Mouse (Mus musculus) heart, embryonic 10.5 days (tissue): ENCODE results near the gene Wdr90. TPM values are rescaled to one million over a fixed set of nuclear protein-coding genes. Genes with fewer than 3 reads are reported as not detected.
A peak's percentile ranks its signal among the peaks of the same experiment; 100 is the strongest.
"Not testable (repeated sequence)": the region's sequence is repeated elsewhere in the genome, so short reads cannot be mapped to it uniquely, and the experiment has no call there.

Source experiments
- DNase-seq: peaks from one replicate; pipeline ENCODE4 v3.0.0-alpha.2; 2017; ENCODE audit warnings: low spot score
- H3K27ac ChIP-seq: fragments of 300-500 bp; sonication (generic); 2 replicates; pipeline ENCODE4 v1.5.1; 2016; ENCODE audit warnings: mild to moderate bottlenecking
- H3K27me3 ChIP-seq: fragments of 300-500 bp; sonication (generic); 2 replicates; pipeline ENCODE4 v1.6.1; 2016; ENCODE audit warnings: mild to moderate bottlenecking; ENCODE audit not compliant: poor library complexity, insufficient read depth, severe bottlenecking
- H3K36me3 ChIP-seq: fragments of 300-500 bp; sonication (generic); 2 replicates; pipeline ENCODE4 v1.6.1; 2016; ENCODE audit warnings: mild to moderate bottlenecking, moderate library complexity
- H3K4me1 ChIP-seq: fragments of 300-500 bp; sonication (generic); 2 replicates; pipeline ENCODE4 v1.6.1; 2016; ENCODE audit warnings: mild to moderate bottlenecking
- H3K4me3 ChIP-seq: fragments of 300-500 bp; sonication (generic); 2 replicates; pipeline ENCODE4 v1.5.1; 2016; ENCODE audit warnings: mild to moderate bottlenecking, moderate library complexity
- H3K9me3 ChIP-seq: fragments of 300-500 bp; sonication (generic); 2 replicates; pipeline ENCODE4 v1.6.1; 2016; ENCODE audit warnings: mild to moderate bottlenecking, moderate library complexity
- WGBS: fragments of 180-500 bp; shearing (Covaris S2); methylation state at CpG from one replicate; pipeline ENCODE4 v1.1.7; 2016; 5-methylcytosine and 5-hydroxymethylcytosine counted together
- polyA plus RNA-seq: library from polyadenylated mRNA; unstranded; fragments of >200 nt; fragmentation: Nextera tagmentation; extraction: Ambion mirVana; gene quantifications from 2 replicates; pipeline ENCODE4 v1.2.1, GENCODE M21; 2016

The Wdr90 gene
- polyA plus RNA-seq, 1 experiment from 2014 or later, result 22.4 TPM

GRCm38 (mm10) chr17:25817662-25818061, 43.6 kb downstream of the Wdr90 start:
- peaks cover 86% of the 10 kb centered on the region for H3K27me3 ChIP-seq
- WGBS, result 75% methylated on average over 11 of the region's 11 CpGs
- no peak for DNase-seq
- H3K4me1 ChIP-seq, result peaks cover 14% of the 10 kb centered on the region
- H3K4me3 ChIP-seq, result no peak overlapping the region
- no peaks in the 10 kb centered on the region for H3K9me3 ChIP-seq
- H3K36me3 ChIP-seq, result no peaks in the 10 kb centered on the region
- H3K27ac ChIP-seq, result no peak overlapping the region

- H3K27ac ChIP-seq, result no peak overlapping the region
- 1% methylated on average over 20 of the region's 20 CpGs for WGBS
- peak; percentile 92 for DNase-seq
- peaks cover 88% of the 10 kb centered on the region for H3K27me3 ChIP-seq
- H3K9me3 ChIP-seq, result no peaks in the 10 kb centered on the region
- 0 out of 2 replicates have a peak overlapping the region, but pooled peaks have one; percentile 9 for H3K4me3 ChIP-seq
- H3K4me1 ChIP-seq, result peaks cover 21% of the 10 kb centered on the region
- H3K36me3 ChIP-seq, result no peaks in the 10 kb centered on the region
Measured at GRCm38 (mm10) chr17:25813471-25813870, 47.8 kb downstream of the Wdr90 start.

- peaks cover 23% of the 10 kb centered on the region for H3K4me1 ChIP-seq
- H3K4me3 ChIP-seq, result no peak overlapping the region
- no peaks in the 10 kb centered on the region for H3K9me3 ChIP-seq
- no peak for DNase-seq
- WGBS, result 68% methylated on average over 4 of the region's 4 CpGs
- H3K27ac ChIP-seq, result no peak overlapping the region
- peaks cover 81% of the 10 kb centered on the region for H3K27me3 ChIP-seq
- no peaks in the 10 kb centered on the region for H3K36me3 ChIP-seq
Measured at GRCm38 (mm10) chr17:25810890-25811289, 50.4 kb downstream of the Wdr90 start.

- peak overlapping the region; percentile 76 for H3K4me3 ChIP-seq
- DNase-seq, result no peak
- WGBS, result 12% methylated on average over 25 of the region's 25 CpGs
- no peaks in the 10 kb centered on the region for H3K36me3 ChIP-seq
- peaks cover 83% of the 10 kb centered on the region for H3K27me3 ChIP-seq
- H3K4me1 ChIP-seq, result peaks cover 23% of the 10 kb centered on the region
- H3K27ac ChIP-seq, result peak overlapping the region; percentile 67
- H3K9me3 ChIP-seq, result no peaks in the 10 kb centered on the region
Measured at GRCm38 (mm10) chr17:25809606-25810340, 51.5 kb downstream of the Wdr90 start.

- Histone ChIP-seq H3K27ac (peak within 1 kb of the TSS; percentile 67), H3K9me3 (no peaks in the 10 kb centered on the region), H3K4me3 (peak within 1 kb of the TSS; percentile 76), H3K27me3 (peaks cover 80% of the 10 kb centered on the region), H3K36me3 (no peaks in the 10 kb centered on the region), H3K4me1 (peaks cover 23% of the 10 kb centered on the region)
- no peak for DNase-seq
- WGBS, result under 1% methylated on average over 87 of the region's 100 CpGs
Measured at GRCm38 (mm10) chr17:25808789-25809605, 52.3 kb downstream of the Wdr90 start, which contains the start of gene Fbxl16. Gene Fbxl16 (plus strand): TSS chr17:25809085.

- peaks cover 26% of the 10 kb centered on the region for H3K4me1 ChIP-seq
- peaks cover 73% of the 10 kb centered on the region for H3K27me3 ChIP-seq
- no peak for DNase-seq
- WGBS, result 42% methylated on average over 5 of the region's 5 CpGs
- H3K9me3 ChIP-seq, result no peaks in the 10 kb centered on the region
- H3K27ac ChIP-seq, result no peak overlapping the region
- H3K36me3 ChIP-seq, result no peaks in the 10 kb centered on the region
- peak overlapping the region; percentile 76 for H3K4me3 ChIP-seq
Measured at GRCm38 (mm10) chr17:25808028-25808427, 53.3 kb downstream of the Wdr90 start.

- DNase-seq, H3K9me3 ChIP-seq, H3K36me3 ChIP-seq, H3K27ac ChIP-seq, H3K4me3 ChIP-seq: not testable (repeated sequence)
- WGBS, result 43% methylated on average over 2 of the region's 2 CpGs
- peaks cover 32% of the 10 kb centered on the region for H3K4me1 ChIP-seq
- H3K27me3 ChIP-seq, result peaks cover 67% of the 10 kb centered on the region
Measured at GRCm38 (mm10) chr17:25807452-25807851, 53.8 kb downstream of the Wdr90 start.

GRCm38 (mm10) chr17:25806507-25806906, 54.8 kb downstream of the Wdr90 start:
- no peak for DNase-seq
- 80% methylated on average over 4 of the region's 4 CpGs for WGBS
- H3K4me3 ChIP-seq, result no peak overlapping the region
- H3K27ac ChIP-seq, result no peak overlapping the region
- H3K27me3 ChIP-seq, result peaks cover 62% of the 10 kb centered on the region
- peaks cover 37% of the 10 kb centered on the region for H3K4me1 ChIP-seq
- H3K36me3 ChIP-seq, result no peaks in the 10 kb centered on the region
- H3K9me3 ChIP-seq, result no peaks in the 10 kb centered on the region

- Histone ChIP-seq H3K9me3 (no peaks in the 10 kb centered on the region), H3K27ac (peak overlapping the region; percentile 81), H3K27me3 (peaks cover 27% of the 10 kb centered on the region), H3K36me3 (no peaks in the 10 kb centered on the region), H3K4me1 (peaks cover 18% of the 10 kb centered on the region), H3K4me3 (peak overlapping the region; percentile 22; the same call in 1 of the 2 replicates)
- DNase-seq, result peak; percentile 95
- WGBS, result 10% methylated on average over 10 of the region's 10 CpGs
Measured at GRCm38 (mm10) chr17:25802825-25803517, 58.3 kb downstream of the Wdr90 start.

GRCm38 (mm10) chr17:25801029-25801428, 60.3 kb downstream of the Wdr90 start:
- 4% methylated on average over 6 of the region's 6 CpGs for WGBS
- Histone ChIP-seq H3K9me3 (no peaks in the 10 kb centered on the region), H3K27me3 (peaks cover 13% of the 10 kb centered on the region), H3K4me3 (no peak overlapping the region), H3K27ac (no peak overlapping the region), H3K4me1 (peaks cover 29% of the 10 kb centered on the region), H3K36me3 (no peaks in the 10 kb centered on the region)
- no peak for DNase-seq

- WGBS, result under 1% methylated on average over 35 of the region's 35 CpGs
- DNase-seq, result peak; percentile 95
- no peaks in the 10 kb centered on the region for H3K9me3 ChIP-seq
- H3K4me1 ChIP-seq, result peaks cover 46% of the 10 kb centered on the region
- H3K36me3 ChIP-seq, result peaks cover 14% of the 10 kb centered on the region
- H3K27me3 ChIP-seq, result no peaks in the 10 kb centered on the region
- peak within 1 kb of the TSS; percentile 87 for H3K27ac ChIP-seq
- peak within 1 kb of the TSS; percentile 80 for H3K4me3 ChIP-seq
Measured at GRCm38 (mm10) chr17:25796951-25797369, 64.3 kb downstream of the Wdr90 start, which contains the start of gene Metrn. Gene Metrn (minus strand): TSS chr17:25797136.

GRCm38 (mm10) chr17:25796211-25796771, 65.0 kb downstream of the Wdr90 start:
- Histone ChIP-seq H3K27ac (peak overlapping the region; percentile 87), H3K36me3 (peaks cover 14% of the 10 kb centered on the region), H3K27me3 (no peaks in the 10 kb centered on the region), H3K4me3 (peak overlapping the region; percentile 80), H3K9me3 (no peaks in the 10 kb centered on the region), H3K4me1 (peaks cover 53% of the 10 kb centered on the region)
- WGBS, result under 1% methylated on average over 37 of the region's 37 CpGs
- DNase-seq, result no peak
